Mouse (Mus musculus) lung, adult 18-20 months (tissue): ENCODE results near the gene Scamp4.

Experiments
- DNase-seq, 2 experiments: peaks; one replicate each; pipeline ENCODE4 v3.0.0; 2022; ENCODE audit warnings: mixed read lengths in 2 of 2

The Scamp4 gene

GRCm38 (mm10) chr10:80602698-80603325 is at the start of gene Scamp4, which contains the start of gene Adat3:
Gene Scamp4, plus strand, starts transcription at chr10:80602872.
Gene Adat3, plus strand, starts transcription at chr10:80602880.
- DNase-seq: peak; percentile 94 to 95

DNA sequence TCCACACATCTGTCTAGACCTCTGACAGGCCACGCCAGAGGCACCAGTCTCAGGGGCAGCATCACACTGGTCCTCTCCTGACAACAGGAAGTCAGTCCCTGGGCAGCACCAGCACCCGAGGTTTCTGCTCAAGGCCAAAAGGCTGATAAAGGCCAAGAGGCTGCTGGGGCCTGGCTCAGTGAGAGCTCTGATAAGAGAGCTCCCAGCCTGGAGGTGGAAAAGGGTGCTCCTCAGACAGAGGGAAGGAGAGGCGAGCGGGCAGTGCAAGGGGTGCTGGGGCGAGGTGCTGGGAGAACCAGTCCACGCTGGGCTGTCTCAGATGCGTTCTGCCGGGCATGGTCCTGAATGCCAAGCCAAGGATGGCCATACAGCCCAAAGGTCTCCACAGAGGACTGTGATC is 49.1 kb upstream of the Scamp4 start:
- no peak for DNase-seq

- no peak for DNase-seq
Measured at GRCm38 (mm10) chr10:80553997-80554396, 48.7 kb upstream of the Scamp4 start.

DNA sequence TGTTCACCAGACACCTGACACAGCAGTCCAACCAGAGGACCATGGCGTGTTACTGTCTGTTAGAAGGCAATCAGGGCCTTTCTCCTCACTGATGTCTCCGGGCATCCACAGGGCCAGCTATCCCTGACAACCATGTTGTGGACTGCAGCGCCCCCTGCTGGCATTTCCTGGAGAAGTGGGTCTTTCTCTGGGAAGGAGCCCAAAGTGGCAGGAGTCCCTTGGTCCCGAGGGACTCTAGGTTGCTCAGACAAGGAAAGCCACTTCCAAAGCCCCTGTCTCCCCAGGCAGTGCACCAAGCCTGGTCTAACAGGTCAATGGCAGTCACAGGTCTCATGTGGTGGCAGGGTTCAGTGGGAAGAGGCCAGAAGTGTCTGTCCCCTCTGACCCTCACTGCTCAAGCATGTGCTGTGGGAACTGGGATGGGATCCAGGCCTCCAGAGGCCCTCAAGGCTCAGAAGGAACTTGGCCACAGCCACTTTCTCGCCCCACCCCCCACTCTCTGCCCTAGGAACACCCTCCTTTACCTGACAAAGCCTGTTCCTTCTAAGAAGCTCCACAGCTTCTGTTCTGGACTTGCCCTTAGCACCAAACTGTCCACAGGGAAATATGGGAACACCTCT is 45.2 kb upstream of the Scamp4 start:
- peak; percentile 79 to 83 for DNase-seq

GRCm38 (mm10) chr10:80559431-80559830 is 43.2 kb upstream of the Scamp4 start:
- no peak for DNase-seq

GRCm38 (mm10) chr10:80560621-80561020 is 42.1 kb upstream of the Scamp4 start:
- DNase-seq: no peak

- DNase-seq: peak; percentile 92 to 94
Measured at GRCm38 (mm10) chr10:80561116-80561944, 41.3 kb upstream of the Scamp4 start, which contains the start of gene Rexo1. Gene Rexo1, minus strand, starts transcription at chr10:80561560.

DNA sequence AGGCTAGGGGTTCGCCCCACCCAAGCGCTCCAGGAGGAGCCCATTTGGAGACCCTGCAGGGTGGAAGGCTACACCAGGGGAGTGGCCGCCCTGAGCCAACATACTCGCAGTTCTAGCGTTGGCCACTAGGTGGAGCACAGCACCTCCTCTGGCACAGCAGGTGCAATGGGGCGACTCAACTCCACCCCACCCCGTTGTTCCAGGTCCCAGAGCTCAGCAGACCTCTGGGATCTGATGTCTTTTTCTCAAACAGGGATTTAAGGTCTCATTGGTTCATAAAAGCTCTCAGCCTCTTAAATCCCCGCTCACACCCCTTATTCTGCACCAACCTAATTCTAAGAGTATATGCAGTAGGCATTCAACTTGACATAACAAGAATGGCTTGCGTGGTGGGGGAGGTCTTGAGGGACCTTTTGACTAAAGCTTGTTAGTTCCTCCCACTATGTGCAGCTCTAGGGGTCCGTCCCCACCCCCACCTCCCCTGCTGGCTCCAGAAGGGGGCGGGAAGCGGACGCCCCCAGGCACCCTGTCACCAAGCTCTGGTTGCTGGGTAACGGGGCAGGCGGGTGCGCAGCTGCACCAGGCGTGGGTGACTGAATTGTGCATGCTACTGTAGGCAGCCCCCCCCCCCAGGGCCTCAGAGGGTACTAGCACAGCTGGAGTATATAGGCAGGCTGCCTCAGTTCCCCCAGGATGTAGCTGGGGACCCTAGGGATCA is 36.1 kb upstream of the Scamp4 start:
- DNase-seq: peak; percentile 83 to 87

DNA sequence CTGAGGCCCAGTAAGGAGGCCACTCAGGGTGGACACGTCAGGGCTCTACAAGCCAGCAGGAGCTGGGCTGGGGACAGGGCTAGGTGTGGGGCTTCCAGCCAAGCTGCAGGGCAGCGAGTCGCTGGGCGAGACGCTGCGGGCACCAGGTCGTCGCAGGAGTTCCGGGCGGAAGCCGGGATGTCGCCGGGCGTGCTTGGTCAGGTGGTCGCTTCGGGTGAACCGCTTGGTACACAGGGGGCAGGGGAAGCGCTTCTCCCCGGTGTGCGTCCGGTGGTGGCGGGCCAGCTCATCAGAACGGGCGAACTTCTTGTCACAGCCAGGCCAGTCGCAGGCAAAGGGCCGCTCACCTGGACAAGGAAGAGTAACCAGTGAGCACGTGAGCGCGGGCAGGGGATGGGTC is 33.8 kb upstream of the Scamp4 start:
- DNase-seq: no peak

- peak; percentile 79 to 82 for DNase-seq
Measured at GRCm38 (mm10) chr10:80569664-80570066, 33.0 kb upstream of the Scamp4 start.

GRCm38 (mm10) chr10:80570419-80570818 is 32.3 kb upstream of the Scamp4 start:
- no peak for DNase-seq

DNA sequence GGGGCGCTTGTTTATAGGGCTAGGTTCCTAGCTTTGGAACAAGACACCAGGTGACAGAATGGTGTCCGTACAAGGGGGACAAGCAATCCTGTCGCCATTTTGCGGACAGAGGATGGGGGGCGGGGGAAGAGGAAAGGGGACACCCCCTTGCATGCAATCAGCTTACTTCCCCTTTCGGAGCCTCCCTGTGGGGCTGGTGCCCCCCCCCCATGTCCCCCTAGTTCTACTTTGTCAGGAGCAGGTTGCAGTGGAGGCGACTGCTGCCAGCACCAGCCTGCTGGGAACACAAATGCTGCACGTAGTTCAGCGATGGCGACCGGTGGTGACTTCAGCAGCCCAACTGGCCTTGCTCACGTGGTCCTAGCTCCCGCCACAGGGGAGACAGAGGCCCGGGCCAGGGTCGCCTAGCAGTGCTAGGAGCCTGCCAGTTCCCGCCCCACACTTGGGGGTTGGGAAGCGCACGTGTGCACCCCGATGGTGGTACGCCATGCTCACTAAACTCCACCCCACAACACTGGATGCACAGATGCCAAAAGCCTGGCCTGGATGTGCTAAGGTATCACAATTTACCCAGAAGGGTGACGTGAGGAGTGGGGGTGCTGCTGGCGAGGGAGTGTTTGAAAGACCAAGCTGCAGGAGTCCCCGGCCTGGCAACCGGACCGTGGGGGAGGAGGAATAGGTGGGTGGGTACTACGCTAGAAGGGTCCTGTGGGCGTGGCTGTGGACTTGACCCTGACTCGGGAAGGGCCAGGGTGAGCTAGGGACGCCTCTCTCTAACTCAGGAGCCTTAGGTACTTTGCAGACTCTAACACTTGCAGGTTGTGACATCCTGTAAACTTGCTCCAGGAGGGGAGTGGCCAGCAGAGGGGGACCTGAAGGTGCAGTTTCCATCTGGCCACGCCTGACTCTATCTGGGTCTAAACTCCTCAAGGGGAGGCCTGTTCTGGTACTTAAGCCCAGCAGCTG is 31.5 kb upstream of the Scamp4 start:
- DNase-seq: peak; percentile 46 to 65

- no peak for DNase-seq
Measured at GRCm38 (mm10) chr10:80572477-80572876, 30.2 kb upstream of the Scamp4 start.

DNA sequence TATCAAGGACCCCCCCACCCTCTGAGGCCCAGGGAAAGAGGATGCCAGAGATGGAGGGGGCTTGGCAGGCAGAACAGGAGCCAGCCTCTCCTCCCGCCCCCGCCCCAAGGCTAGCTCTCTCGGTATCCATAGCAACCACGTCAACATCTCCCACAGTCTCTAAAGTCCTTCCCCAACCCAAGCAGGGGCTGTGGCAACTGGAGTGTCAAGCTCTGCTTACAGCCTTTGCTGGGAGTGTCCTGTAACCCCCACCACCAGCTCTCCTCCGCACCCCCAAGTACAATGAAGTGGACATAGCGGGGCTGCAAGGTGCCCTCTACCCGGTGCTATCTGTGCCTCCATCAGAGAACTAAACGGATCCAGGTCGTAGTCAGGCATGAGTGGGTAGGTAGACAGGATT is 28.7 kb upstream of the Scamp4 start:
- DNase-seq: no peak

- DNase-seq: no peak
Measured at GRCm38 (mm10) chr10:80574896-80575295, 27.8 kb upstream of the Scamp4 start.

DNA sequence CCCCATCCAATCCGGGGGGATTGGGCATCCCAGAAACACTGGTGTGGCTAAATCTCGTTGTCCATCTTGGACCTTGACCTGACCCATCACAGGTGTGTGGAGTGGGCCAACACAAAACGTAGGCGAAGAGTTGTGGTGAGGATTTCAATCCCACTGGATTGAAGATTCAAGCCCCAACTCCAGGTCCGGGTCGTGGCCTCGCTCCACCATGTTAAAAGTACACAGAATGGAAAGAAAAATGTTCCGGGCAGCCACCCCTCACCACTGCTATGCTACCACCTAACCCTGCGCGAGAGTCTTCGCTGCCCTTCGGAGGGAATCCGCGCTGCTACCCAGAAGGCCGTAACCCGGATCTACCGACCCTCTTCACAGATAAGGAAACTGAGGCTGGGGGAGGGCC is 26.7 kb upstream of the Scamp4 start:
- DNase-seq: no peak

GRCm38 (mm10) chr10:80576351-80577194 is 26.1 kb upstream of the Scamp4 start:
- peak; percentile 51 to 62 for DNase-seq

- peak; percentile 98 to 99 for DNase-seq
Measured at GRCm38 (mm10) chr10:80577195-80578130, 25.2 kb upstream of the Scamp4 start, which contains the start of gene Klf16. Gene Klf16, minus strand, starts transcription at chr10:80577321.

GRCm38 (mm10) chr10:80578131-80578750 is 24.4 kb upstream of the Scamp4 start:
- peak; percentile 83 to 89 for DNase-seq
